Mouse (Mus musculus): ENCODE data around the gene Dusp28. TPM values are rescaled to one million over a fixed set of nuclear protein-coding genes. Genes with fewer than 3 reads are reported as not detected.

Gene Dusp28
- polyA plus RNA-seq, 1 experiment from 2014 or later, result 11.9 TPM

GRCm38 (mm10) chr1:92910239-92910885, 3.6 kb downstream of the Dusp28 start, which contains the start of gene Rnpepl1:
Gene Rnpepl1 (plus strand): TSS chr1:92910783.
- peak within 1 kb of the TSS; percentile 96 for H3K4me2 ChIP-seq (replicated peaks)
- H3K27ac ChIP-seq, result peak within 1 kb of the TSS; percentile 92
- no peaks in the 10 kb centered on the region for H3K9me3 ChIP-seq
- peak within 1 kb of the TSS; percentile 82 for H3K4me3 ChIP-seq
- 0 out of 2 replicates have a peak, but pooled peaks cover 2% of the 10 kb centered on the region for H3K27me3 ChIP-seq
- H3K4me1 ChIP-seq, result peaks cover 47% of the 10 kb centered on the region
- peak within 1 kb of the TSS; percentile 83 for H3K9ac ChIP-seq
- under 1% methylated on average over 41 of the region's 57 CpGs for WGBS
- peaks cover 16% of the 10 kb centered on the region for H3K36me3 ChIP-seq
- peak; percentile 60; the same call in 1 of the 2 replicates for ATAC-seq (ENCODE audit: low FRiP score, low read depth)

DNA sequence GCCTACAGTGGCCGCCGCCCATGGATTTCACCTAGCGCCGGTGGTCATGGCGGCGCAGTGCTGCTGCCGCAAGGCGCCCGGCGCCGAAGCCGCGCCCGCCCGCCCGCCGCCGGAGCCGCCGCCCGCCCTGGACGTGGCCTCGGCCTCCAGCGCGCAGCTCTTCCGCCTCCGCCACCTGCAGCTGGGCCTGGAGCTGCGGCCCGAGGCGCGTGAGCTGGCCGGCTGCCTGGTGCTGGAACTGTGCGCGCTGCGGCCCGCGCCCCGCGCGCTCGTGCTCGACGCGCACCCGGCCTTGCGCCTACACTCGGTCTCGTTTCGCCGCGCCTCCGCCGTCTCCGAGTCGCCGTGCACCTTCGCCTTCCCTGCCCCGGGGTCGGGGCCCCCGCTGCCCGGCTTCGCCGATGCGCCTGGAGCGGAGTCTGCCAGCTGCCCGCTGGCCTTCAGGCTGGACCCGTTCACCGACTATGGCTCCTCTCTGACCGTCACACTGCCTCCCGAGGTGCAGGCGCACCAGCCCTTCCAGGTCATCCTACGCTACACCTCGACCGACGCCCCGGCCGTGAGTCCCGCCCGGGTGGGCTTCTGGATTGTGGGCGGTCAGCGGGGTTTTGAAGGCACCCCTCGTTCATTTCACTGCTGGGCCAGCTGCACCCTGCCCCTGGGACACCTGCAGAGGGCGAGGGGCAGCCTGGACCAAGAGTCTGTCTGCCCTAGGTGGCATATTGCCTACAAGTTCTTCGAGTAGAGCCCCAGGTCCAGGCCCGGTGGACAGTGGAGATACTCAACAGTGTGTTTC, 4.3 kb downstream of the Dusp28 start:
- Histone ChIP-seq H3K9me3 (no peaks in the 10 kb centered on the region), H3K4me3 (peak overlapping the region; percentile 82), H3K36me3 (peaks cover 24% of the 10 kb centered on the region), H3K4me1 (peaks cover 47% of the 10 kb centered on the region), H3K4me2 (replicated peaks) (peak overlapping the region; percentile 96), H3K27me3 (0 out of 2 replicates have a peak, but pooled peaks cover 2% of the 10 kb centered on the region), H3K27ac (peak overlapping the region; percentile 92), H3K9ac (peak overlapping the region; percentile 83)
- peak; percentile 38 for ATAC-seq (ENCODE audit: low FRiP score, low read depth)
- WGBS, result 1% methylated on average over 70 of the region's 85 CpGs

DNA sequence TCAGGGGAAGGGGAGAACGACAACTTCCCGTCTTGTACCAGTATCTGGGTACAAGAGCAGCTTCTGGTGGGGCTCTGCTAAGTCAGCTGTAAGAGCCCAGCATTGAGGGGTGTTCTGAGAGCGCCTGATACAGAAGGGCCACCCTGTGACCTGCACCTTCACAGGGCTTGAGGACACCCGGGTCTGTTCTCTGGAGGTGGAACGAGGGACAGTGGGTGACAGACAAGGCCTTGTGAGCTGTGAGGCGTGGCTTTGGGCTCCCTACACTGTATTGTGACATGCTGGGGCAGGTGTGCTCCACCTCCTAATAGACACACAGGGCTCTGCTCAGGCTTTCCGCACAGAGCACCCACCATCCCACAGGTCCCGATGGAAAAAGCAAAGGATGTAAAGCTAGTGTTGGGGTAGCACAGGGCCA, 4.9 kb downstream of the Dusp28 start:
- Histone ChIP-seq H3K4me2 (replicated peaks) (peak overlapping the region; percentile 96), H3K36me3 (peaks cover 30% of the 10 kb centered on the region), H3K9ac (peak overlapping the region; percentile 83), H3K27me3 (0 out of 2 replicates have a peak, but pooled peaks cover 2% of the 10 kb centered on the region), H3K27ac (peak overlapping the region; percentile 92; the same call in 1 of the 2 replicates), H3K4me3 (peak overlapping the region; percentile 82), H3K4me1 (peaks cover 43% of the 10 kb centered on the region), H3K9me3 (no peaks in the 10 kb centered on the region)
- no peak for ATAC-seq (ENCODE audit: low FRiP score, low read depth)
- WGBS, result 39% methylated on average over 8 of the region's 8 CpGs

- H3K27ac ChIP-seq, result no peak overlapping the region
These were observed 5.5 kb downstream of the Dusp28 start for GRCm38 (mm10) chr1:92912286-92912685.

DNA sequence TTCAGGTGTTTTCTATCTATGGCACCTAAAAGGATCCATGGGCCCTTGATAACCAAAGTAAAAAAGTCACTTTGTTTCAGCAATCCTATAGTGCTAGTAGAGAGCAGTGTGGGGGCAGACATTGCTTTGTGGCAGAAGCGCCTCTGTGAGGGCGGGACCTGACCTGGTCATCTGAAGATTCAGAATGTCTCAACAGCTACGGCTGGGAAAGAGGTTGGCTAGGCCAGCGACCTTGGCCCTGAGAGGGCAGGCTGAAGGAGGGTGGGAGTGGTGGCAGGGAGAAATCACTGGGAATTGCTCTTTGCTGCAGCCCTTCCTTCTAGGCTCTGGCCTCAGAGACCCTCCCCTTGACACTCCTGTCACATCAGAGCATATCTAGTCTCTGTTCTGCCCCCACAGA, 7.5 kb downstream of the Dusp28 start:
- Histone ChIP-seq H3K27ac (no peak overlapping the region), H3K4me1 (peaks cover 29% of the 10 kb centered on the region), H3K9me3 (no peaks in the 10 kb centered on the region), H3K4me2 (replicated peaks) (no peak overlapping the region), H3K9ac (no peak overlapping the region), H3K4me3 (no peak overlapping the region), H3K27me3 (0 out of 2 replicates have a peak, but pooled peaks cover 2% of the 10 kb centered on the region), H3K36me3 (peaks cover 55% of the 10 kb centered on the region)
- ATAC-seq (ENCODE audit: low FRiP score, low read depth), result no peak
- WGBS, result 84% methylated on average over 4 of the region's 4 CpGs

More at GRCm38 (mm10) chr1:92912286-92912685, 5.5 kb downstream of the Dusp28 start:
- Histone ChIP-seq H3K4me1 (peaks cover 42% of the 10 kb centered on the region), H3K9ac (peak overlapping the region; percentile 83), H3K36me3 (peaks cover 36% of the 10 kb centered on the region), H3K9me3 (no peaks in the 10 kb centered on the region), H3K4me3 (peak overlapping the region; percentile 82), H3K27me3 (0 out of 2 replicates have a peak, but pooled peaks cover 2% of the 10 kb centered on the region), H3K4me2 (replicated peaks) (peak overlapping the region; percentile 96)
- 38% methylated on average over 1 of the region's 1 CpGs for WGBS
- no peak for ATAC-seq (ENCODE audit: low FRiP score, low read depth)

GRCm38 (mm10) chr1:92914993-92915392, 8.2 kb downstream of the Dusp28 start:
- H3K9me3 ChIP-seq, result no peaks in the 10 kb centered on the region
- no peak overlapping the region for H3K4me3 ChIP-seq
- no peaks in the 10 kb centered on the region for H3K27me3 ChIP-seq
- WGBS, result 93% methylated on average over 11 of the region's 11 CpGs
- H3K4me2 ChIP-seq (replicated peaks), result no peak overlapping the region
- H3K27ac ChIP-seq, result no peak overlapping the region
- peaks cover 21% of the 10 kb centered on the region for H3K4me1 ChIP-seq
- no peak for ATAC-seq (ENCODE audit: low FRiP score, low read depth)
- H3K36me3 ChIP-seq, result peaks cover 63% of the 10 kb centered on the region
- no peak overlapping the region for H3K9ac ChIP-seq

GRCm38 (mm10) chr1:92916725-92917124, 9.9 kb downstream of the Dusp28 start:
- H3K4me3 ChIP-seq, result no peak overlapping the region
- 91% methylated on average over 9 of the region's 9 CpGs for WGBS
- H3K27me3 ChIP-seq, result no peaks in the 10 kb centered on the region
- ATAC-seq (ENCODE audit: low FRiP score, low read depth), result no peak
- peaks cover 76% of the 10 kb centered on the region for H3K36me3 ChIP-seq
- H3K27ac ChIP-seq, result no peak overlapping the region
- H3K4me2 ChIP-seq (replicated peaks), result no peak overlapping the region
- peaks cover 13% of the 10 kb centered on the region for H3K4me1 ChIP-seq
- H3K9me3 ChIP-seq, result no peaks in the 10 kb centered on the region
- no peak overlapping the region for H3K9ac ChIP-seq

DNA sequence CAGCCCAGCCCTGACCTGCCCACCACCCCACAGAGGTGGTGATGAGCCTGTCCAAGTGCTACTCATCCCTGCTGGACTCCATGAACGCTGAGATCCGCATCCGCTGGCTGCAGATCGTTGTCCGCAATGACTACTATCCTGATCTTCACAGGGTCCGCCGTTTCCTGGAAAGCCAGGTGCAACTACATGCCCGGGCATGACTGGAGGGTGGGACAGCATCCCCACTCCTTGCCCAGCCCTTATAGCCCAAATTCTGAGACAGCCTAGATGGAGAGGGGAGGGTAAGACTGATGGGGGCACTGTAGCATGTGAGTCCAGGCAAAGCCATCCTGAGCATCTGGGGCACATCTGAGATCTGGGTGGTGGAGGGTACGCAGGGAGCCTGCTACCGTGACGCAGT, 12.4 kb downstream of the Dusp28 start:
- peaks cover 72% of the 10 kb centered on the region for H3K36me3 ChIP-seq
- H3K27ac ChIP-seq, result no peak overlapping the region
- WGBS, result 94% methylated on average over 11 of the region's 11 CpGs
- no peak for ATAC-seq (ENCODE audit: low FRiP score, low read depth)
- H3K27me3 ChIP-seq, result no peaks in the 10 kb centered on the region
- H3K9ac ChIP-seq, result no peak overlapping the region
- no peaks in the 10 kb centered on the region for H3K9me3 ChIP-seq
- no peak overlapping the region for H3K4me2 ChIP-seq (replicated peaks)
- H3K4me1 ChIP-seq, result no peaks in the 10 kb centered on the region
- no peak overlapping the region for H3K4me3 ChIP-seq

DNA sequence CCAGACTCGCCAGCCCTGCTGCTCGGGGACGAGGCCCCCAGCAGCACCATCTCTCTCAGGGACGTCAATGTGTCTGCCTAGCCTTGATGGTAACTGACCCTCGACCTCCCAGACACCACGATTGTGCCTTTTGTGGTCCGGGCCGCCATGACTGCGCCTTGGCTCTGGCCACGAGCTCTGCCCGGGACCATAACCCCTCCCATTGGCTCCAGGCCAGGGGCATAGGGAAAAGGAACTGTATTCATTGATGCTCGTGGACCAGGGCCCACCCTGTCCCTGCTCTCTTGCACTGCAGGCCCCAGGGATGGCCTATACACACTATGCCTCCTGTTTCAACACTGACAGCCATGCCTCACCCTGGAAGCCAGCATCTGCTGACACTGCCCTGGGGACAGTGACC, 13.0 kb downstream of the Dusp28 start:
- ATAC-seq (ENCODE audit: low FRiP score, low read depth), result no peak
- H3K4me3 ChIP-seq, result no peak overlapping the region
- H3K9me3 ChIP-seq, result no peaks in the 10 kb centered on the region
- H3K27ac ChIP-seq, result no peak overlapping the region
- H3K36me3 ChIP-seq, result peaks cover 66% of the 10 kb centered on the region
- 88% methylated on average over 12 of the region's 12 CpGs for WGBS
- no peak overlapping the region for H3K4me2 ChIP-seq (replicated peaks)
- H3K4me1 ChIP-seq, result no peaks in the 10 kb centered on the region
- no peaks in the 10 kb centered on the region for H3K27me3 ChIP-seq
- no peak overlapping the region for H3K9ac ChIP-seq

DNA sequence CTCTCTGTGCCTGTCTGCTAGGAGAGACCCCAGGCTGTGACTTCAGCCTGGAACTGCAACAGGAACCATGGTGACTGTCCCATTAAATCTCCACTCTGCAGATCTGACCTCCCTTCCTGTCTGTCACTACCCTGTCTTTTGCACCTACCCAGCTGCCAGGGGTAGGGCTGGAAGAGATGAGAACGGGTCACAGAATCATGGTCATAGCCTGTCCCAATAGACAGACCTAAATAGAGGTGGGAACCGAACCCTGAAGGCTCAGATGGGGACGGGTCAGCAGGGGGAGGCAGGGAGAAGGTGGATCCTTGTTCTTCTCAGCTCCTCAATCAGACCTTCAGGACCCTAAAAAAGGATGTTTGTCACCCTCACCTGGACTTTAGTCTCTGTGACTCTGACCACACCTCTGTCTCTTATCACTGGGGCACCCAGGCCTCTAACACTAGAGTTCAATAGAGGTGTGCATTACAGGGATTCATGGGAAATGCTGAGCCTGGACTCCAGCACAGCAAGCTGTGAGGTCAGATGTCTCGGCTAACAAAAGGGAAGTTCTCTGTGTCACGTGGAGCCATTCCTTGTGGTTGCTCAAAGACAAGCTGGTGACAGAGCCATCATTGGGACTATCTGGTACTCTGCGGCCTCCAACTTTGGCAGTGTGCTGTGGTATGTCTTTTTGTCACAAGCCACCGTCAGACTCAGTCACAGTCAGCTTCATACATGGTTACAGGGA, 13.9 kb downstream of the Dusp28 start:
- Histone ChIP-seq H3K27me3 (no peaks in the 10 kb centered on the region), H3K4me3 (no peak overlapping the region), H3K9me3 (no peaks in the 10 kb centered on the region), H3K4me2 (replicated peaks) (no peak overlapping the region), H3K27ac (no peak overlapping the region), H3K4me1 (no peaks in the 10 kb centered on the region), H3K36me3 (peaks cover 57% of the 10 kb centered on the region), H3K9ac (no peak overlapping the region)
- WGBS, result 83% methylated on average over 7 of the region's 7 CpGs
- ATAC-seq (ENCODE audit: low FRiP score, low read depth), result no peak

DNA sequence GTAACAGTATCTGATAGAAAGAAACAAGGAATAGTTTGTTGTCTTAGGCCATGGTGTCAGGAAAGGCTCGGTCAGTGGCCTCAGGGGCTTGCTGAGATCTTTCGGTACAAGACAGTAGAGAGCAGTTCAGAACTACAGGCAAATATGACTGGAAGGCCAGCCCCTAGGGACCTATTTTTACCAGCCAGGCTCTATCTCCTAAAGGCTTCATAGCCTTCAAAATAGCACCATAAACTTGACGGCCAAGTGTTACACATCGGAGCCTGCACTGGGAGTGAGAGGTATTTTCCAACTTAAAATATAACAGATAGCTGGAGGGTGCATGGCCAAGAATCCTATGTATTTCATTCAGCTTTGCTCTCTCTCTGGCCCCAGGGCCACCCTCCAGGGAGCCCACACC, 14.7 kb downstream of the Dusp28 start:
- peaks cover 48% of the 10 kb centered on the region for H3K36me3 ChIP-seq
- no peak overlapping the region for H3K9ac ChIP-seq
- no peak overlapping the region for H3K4me2 ChIP-seq (replicated peaks)
- 87% methylated on average over 4 of the region's 4 CpGs for WGBS
- H3K4me3 ChIP-seq, result no peak overlapping the region
- H3K27me3 ChIP-seq, result no peaks in the 10 kb centered on the region
- no peak overlapping the region for H3K27ac ChIP-seq
- H3K4me1 ChIP-seq, result no peaks in the 10 kb centered on the region
- no peaks in the 10 kb centered on the region for H3K9me3 ChIP-seq
- ATAC-seq (ENCODE audit: low FRiP score, low read depth), result no peak

All from limb, embryonic 13.5 days (tissue).